Mouse (Mus musculus): ENCODE results near the gene Ntm. TPM values are rescaled to one million over a fixed set of nuclear protein-coding genes. Genes with fewer than 3 reads are reported as not detected.

Gene Ntm
- total RNA-seq (2023), result not detected

DNA sequence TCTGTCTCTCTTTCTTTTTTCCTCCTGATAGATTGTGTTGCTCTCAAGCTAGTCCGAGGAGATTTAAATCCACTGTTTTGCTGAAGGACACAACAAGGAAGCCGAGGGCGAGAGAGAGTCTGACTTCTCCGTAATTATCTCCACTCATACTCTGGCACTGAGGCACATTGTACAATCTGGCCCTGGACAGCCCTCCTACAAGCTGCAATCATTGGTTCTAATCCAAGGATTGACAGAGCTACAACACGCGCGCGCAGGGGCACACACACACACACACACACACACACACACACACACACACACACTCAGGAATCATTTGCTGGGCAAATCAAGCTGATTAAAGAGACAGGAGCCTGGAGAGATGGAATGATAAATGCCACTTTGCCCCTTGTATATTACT is at the start of gene Ntm:
TSS of gene Ntm (minus strand) at position 164 of the 400 bp plus-strand sequence.

